Mouse (Mus musculus) liver, embryonic 11.5 days (tissue): ENCODE results near the gene Zhx3. TPM values are rescaled to one million over a fixed set of nuclear protein-coding genes. Genes with fewer than 3 reads are reported as not detected.

ENCODE experiments used
- ATAC-seq: fragments of 200-750 bp; cut with Nextera tagmentation; replicated peaks from 2 replicates; pipeline ENCODE4 v1.8.0; 2017; ENCODE audit warnings: moderate number of reproducible peaks, mild to moderate bottlenecking, moderate TSS enrichment, moderate library complexity; ENCODE audit not compliant: low FRiP score
- DNase-seq: peaks from one replicate; pipeline ENCODE4 v3.0.0-alpha.2; 2017; ENCODE audit warnings: low spot score
- H3K27ac ChIP-seq: fragments of 300-500 bp; sonication (generic); 2 replicates; pipeline ENCODE4 v1.5.1; 2014; ENCODE audit warnings: mild to moderate bottlenecking, low read depth, low read length, control low read depth
- H3K27me3 ChIP-seq: fragments of 300-500 bp; sonication (generic); replicated peaks from 2 replicates; pipeline ENCODE4 v1.6.1; 2014; ENCODE audit warnings: low read length, mixed read lengths; ENCODE audit not compliant: control insufficient read depth, insufficient read depth
- H3K36me3 ChIP-seq: fragments of 300-500 bp; sonication (generic); 2 replicates; pipeline ENCODE4 v1.6.1; 2014; ENCODE audit warnings: mild to moderate bottlenecking, low read length, moderate library complexity, mixed read lengths; ENCODE audit not compliant: control insufficient read depth, insufficient read depth
- H3K4me1 ChIP-seq: fragments of 300-500 bp; sonication (generic); replicated peaks from 2 replicates; pipeline ENCODE4 v1.6.1; 2014; ENCODE audit warnings: low read length, mixed read lengths; ENCODE audit not compliant: control insufficient read depth, insufficient read depth
- H3K4me2 ChIP-seq: fragments of 300-500 bp; sonication (generic); 2 replicates; pipeline ENCODE4 v1.6.1; 2014; ENCODE audit warnings: mild to moderate bottlenecking, control low read depth, moderate library complexity
- H3K4me3 ChIP-seq: fragments of 300-500 bp; sonication (generic); 2 replicates; pipeline ENCODE4 v1.5.1; 2014; ENCODE audit warnings: low read depth, low read length, control low read depth
- H3K9ac ChIP-seq: fragments of 300-500 bp; sonication (generic); 2 replicates; pipeline ENCODE4 v1.6.1; 2014; ENCODE audit warnings: low read depth, low read length, control low read depth
- H3K9me3 ChIP-seq: fragments of 300-500 bp; sonication (generic); 2 replicates; pipeline ENCODE4 v1.6.1; 2016; ENCODE audit warnings: low read length, inconsistent platforms, mixed read lengths; ENCODE audit not compliant: control insufficient read depth
- WGBS: fragments of 180-500 bp; shearing (Covaris S2); extraction: QIAGEN DNeasy Blood & Tissue Kit; methylation state at CpG from one replicate; pipeline ENCODE4 v1.1.7; 2014; 5-methylcytosine and 5-hydroxymethylcytosine counted together
- polyA plus RNA-seq: library from polyadenylated mRNA; unstranded; fragments of >200 nt; fragmentation: Nextera tagmentation; extraction: Ambion mirVana; gene quantifications from 2 replicates; pipeline ENCODE4 v1.2.1, GENCODE M21; 2014

The Zhx3 gene
- polyA plus RNA-seq, 1 experiment from 2014 or later: 5.5 TPM

DNA sequence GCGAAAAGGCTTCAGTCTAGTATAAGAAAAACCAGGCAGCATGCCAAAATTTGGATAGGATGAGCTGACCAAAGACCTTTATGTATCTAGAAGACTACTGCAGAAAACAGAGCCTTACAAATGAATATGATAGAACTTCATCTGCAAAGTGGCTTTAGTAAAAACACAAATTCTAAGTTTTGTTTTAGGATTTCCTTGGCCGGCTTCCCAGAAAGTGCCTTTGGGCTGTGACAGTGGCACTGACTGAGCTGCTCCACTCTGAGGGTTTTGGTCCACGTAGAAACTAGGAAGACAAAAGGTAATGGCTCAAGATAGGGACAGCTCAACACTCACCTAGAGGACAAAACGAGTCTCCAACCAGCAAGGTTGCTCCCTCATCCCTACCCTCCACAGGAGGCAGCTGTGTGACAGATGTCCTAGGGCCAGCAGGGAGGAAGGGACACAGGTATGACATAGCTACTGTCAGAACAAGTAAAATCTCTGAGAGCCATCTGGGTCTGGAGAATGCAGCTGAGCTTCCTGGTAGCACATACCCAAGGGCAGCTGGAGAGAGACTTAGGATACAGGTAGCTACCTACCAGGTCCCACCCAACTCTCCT, 104.6 kb downstream of the Zhx3 start:
- no peaks in the 10 kb centered on the region for H3K27me3 ChIP-seq
- no peaks in the 10 kb centered on the region for H3K36me3 ChIP-seq
- 79% methylated on average over 4 of the region's 4 CpGs for WGBS
- no peak overlapping the region for H3K9ac ChIP-seq
- ATAC-seq (no peak), DNase-seq (no peak)
- H3K9me3 ChIP-seq: no peaks in the 10 kb centered on the region
- no peak overlapping the region for H3K4me2 ChIP-seq
- no peak overlapping the region for H3K4me3 ChIP-seq
- H3K4me1 ChIP-seq: no peaks in the 10 kb centered on the region
- H3K27ac ChIP-seq: no peak overlapping the region

GRCm38 (mm10) chr2:160767201-160767600, 105.6 kb downstream of the Zhx3 start:
- Histone ChIP-seq H3K9me3 (no peaks in the 10 kb centered on the region), H3K36me3 (no peaks in the 10 kb centered on the region; the same call in 1 of the 2 replicates), H3K4me3 (no peak overlapping the region), H3K4me2 (no peak overlapping the region), H3K27ac (no peak overlapping the region), H3K27me3 (no peaks in the 10 kb centered on the region), H3K4me1 (no peaks in the 10 kb centered on the region), H3K9ac (no peak overlapping the region)
- ATAC-seq: no peak
- 82% methylated on average over 2 of the region's 2 CpGs for WGBS
- no peak for DNase-seq

DNA sequence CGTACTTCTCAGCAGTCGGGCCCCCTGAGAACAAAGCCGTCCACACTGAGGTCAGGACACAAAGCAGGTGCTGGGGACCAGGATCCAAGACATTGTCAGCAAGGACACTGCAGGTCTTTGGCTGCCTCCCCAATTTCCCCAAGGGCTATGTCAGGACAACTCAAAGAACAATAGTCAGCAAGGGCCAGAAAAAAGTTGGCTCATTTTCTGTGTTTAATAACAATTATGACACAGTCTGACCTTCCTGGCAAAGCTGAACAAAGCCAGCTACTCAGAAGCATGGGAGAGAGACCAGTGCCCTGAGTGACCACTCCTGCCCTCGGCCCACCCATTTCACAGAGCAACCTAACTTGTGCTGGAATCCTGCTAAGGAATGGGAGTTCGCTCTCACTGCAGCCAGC, 106.4 kb downstream of the Zhx3 start:
- H3K4me2 ChIP-seq: no peak overlapping the region
- no peaks in the 10 kb centered on the region for H3K9me3 ChIP-seq
- no peak overlapping the region for H3K27ac ChIP-seq
- H3K4me3 ChIP-seq: no peak overlapping the region
- no peaks in the 10 kb centered on the region; the same call in 1 of the 2 replicates for H3K36me3 ChIP-seq
- no peaks in the 10 kb centered on the region for H3K27me3 ChIP-seq
- ATAC-seq (no peak), DNase-seq (no peak)
- no peaks in the 10 kb centered on the region for H3K4me1 ChIP-seq
- WGBS: 85% methylated on average over 5 of the region's 5 CpGs
- H3K9ac ChIP-seq: no peak overlapping the region

DNA sequence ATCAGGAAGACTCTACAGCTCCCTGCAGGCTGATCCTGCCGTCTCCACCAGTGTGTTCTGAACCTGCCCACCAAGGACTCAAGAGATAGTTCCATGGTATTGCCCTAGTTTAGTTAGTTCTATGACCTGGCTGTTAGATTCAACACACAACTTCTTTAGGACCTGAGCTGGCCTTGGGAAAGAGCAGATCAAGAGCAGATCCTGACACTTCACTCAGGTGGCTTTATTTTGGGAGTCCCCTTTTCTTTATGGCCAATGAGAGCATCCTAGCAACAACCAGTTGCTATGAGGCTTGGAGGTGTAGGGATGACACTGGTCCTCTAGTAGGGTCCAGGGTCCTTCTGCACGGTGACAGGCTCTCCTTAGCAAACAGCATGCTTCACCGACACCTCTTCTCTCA, 107.7 kb downstream of the Zhx3 start:
- Histone ChIP-seq H3K27me3 (no peaks in the 10 kb centered on the region), H3K9ac (no peak overlapping the region), H3K4me1 (no peaks in the 10 kb centered on the region), H3K27ac (no peak overlapping the region), H3K36me3 (no peaks in the 10 kb centered on the region; the same call in 1 of the 2 replicates), H3K9me3 (no peaks in the 10 kb centered on the region), H3K4me3 (no peak overlapping the region), H3K4me2 (no peak overlapping the region)
- DNase-seq (no peak), ATAC-seq (no peak)
- WGBS: 76% methylated on average over 3 of the region's 3 CpGs

DNA sequence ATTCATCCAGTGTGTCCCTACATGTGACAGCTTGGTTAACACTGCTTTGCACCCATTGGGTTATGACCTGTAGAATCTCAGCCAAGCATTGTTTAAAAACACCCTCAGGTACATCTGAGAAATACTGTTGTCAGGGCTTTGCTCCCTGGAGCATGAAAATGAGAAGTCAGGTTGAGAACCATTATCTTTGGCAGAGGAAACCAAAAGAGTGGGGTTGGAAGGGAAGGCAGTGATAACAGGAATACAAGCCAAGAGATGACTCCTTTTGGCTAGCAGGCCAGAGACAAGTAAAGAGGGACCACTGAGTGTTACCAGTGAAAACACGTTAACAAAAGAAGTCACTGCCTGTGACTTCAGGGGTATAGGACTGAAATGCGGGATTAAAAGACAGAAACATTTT, 108.4 kb downstream of the Zhx3 start:
- no peak overlapping the region for H3K27ac ChIP-seq
- no peaks in the 10 kb centered on the region for H3K27me3 ChIP-seq
- ATAC-seq (no peak), DNase-seq (no peak)
- H3K4me1 ChIP-seq: no peaks in the 10 kb centered on the region
- no peak overlapping the region for H3K9ac ChIP-seq
- no peaks in the 10 kb centered on the region for H3K9me3 ChIP-seq
- WGBS: 68% methylated on average over 2 of the region's 2 CpGs
- peaks cover 2% of the 10 kb centered on the region for H3K36me3 ChIP-seq
- H3K4me3 ChIP-seq: no peak overlapping the region
- no peak overlapping the region for H3K4me2 ChIP-seq

DNA sequence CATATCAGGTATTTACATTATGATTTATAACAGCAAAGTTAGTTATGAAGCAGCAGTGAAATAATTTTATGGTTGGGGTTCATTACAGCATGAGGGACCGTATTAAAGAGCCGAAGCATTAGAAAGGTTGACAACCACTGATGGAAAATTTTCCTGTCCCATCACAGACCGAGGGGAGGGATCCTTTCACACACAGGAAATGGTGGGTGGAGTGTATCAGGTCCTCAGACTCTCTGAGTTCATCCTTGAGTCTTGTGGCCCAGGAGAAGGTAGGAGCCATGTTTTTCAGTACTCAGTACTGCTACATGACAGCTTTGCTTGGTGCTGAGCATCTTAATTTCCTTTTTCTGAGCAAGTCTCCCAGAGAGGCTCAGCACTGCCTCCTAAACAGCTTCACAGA, 109.0 kb downstream of the Zhx3 start:
- H3K4me2 ChIP-seq: no peak overlapping the region
- no peak overlapping the region for H3K27ac ChIP-seq
- no peaks in the 10 kb centered on the region for H3K4me1 ChIP-seq
- ATAC-seq: no peak
- no peak overlapping the region for H3K9ac ChIP-seq
- no peaks in the 10 kb centered on the region for H3K9me3 ChIP-seq
- no peaks in the 10 kb centered on the region for H3K27me3 ChIP-seq
- no peak for DNase-seq
- H3K4me3 ChIP-seq: no peak overlapping the region
- H3K36me3 ChIP-seq: peaks cover 2% of the 10 kb centered on the region
- 78% methylated on average over 3 of the region's 3 CpGs for WGBS

- Histone ChIP-seq H3K4me3 (no peak overlapping the region), H3K36me3 (peaks cover 2% of the 10 kb centered on the region), H3K4me1 (no peaks in the 10 kb centered on the region), H3K27ac (no peak overlapping the region), H3K27me3 (no peaks in the 10 kb centered on the region), H3K4me2 (no peak overlapping the region), H3K9ac (no peak overlapping the region), H3K9me3 (no peaks in the 10 kb centered on the region)
- DNase-seq (no peak), ATAC-seq (no peak)
- 83% methylated on average over 9 of the region's 9 CpGs for WGBS
These were observed 112.2 kb downstream of the Zhx3 start for GRCm38 (mm10) chr2:160760433-160761184.

- 77% methylated on average over 6 of the region's 6 CpGs for WGBS
- Histone ChIP-seq H3K4me2 (no peak overlapping the region), H3K27me3 (no peaks in the 10 kb centered on the region), H3K27ac (no peak overlapping the region), H3K9me3 (no peaks in the 10 kb centered on the region), H3K4me1 (no peaks in the 10 kb centered on the region), H3K4me3 (no peak overlapping the region), H3K36me3 (peaks cover 15% of the 10 kb centered on the region), H3K9ac (no peak overlapping the region)
- DNase-seq: no peak
- ATAC-seq: no peak
These were observed 116.1 kb downstream of the Zhx3 start for GRCm38 (mm10) chr2:160756583-160757203.
